Mouse (Mus musculus) testis, postnatal 14 days (tissue): ENCODE measurements around the gene Bend5.

ENCODE experiments used
- DNase-seq: peaks from one replicate; pipeline ENCODE4 v3.0.0; 2021; ENCODE audit warnings: low spot score

Bend5 gene

DNA sequence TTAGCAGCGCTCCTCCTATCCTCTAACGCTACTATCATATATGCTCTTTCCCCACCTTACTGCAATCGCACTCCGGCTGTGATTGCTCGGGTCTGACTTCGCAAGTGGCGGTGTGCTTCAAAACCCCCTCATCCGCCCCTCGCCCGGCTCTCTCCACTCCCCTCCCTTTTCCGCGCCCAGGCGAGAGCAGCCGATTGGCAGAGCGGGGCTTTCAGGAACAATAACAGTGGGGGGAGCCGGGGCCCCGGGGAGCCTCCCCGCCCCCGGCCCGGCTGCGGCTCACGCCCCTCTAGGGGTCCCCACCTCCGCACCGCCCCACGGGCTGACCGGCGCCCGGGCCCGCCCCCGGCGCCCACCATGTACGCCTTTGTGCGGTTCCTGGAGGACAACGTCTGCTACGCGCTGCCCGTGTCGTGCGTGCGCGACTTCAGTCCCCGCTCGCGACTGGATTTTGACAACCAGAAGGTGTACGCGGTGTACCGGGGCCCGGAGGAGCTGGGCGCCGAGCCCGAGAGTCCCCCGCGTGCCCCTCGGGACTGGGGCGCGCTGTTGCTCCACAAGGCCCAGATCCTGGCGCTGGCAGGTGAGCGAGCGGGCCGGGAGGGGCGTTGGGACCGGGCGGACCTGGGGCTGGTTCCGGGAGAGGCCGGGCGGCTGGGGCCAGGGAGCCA lies at the start of gene Bend5:
Bend5 (plus strand) TSS at position 189 of the 671 bp plus-strand sequence.
- peak; percentile 83 for DNase-seq

DNA sequence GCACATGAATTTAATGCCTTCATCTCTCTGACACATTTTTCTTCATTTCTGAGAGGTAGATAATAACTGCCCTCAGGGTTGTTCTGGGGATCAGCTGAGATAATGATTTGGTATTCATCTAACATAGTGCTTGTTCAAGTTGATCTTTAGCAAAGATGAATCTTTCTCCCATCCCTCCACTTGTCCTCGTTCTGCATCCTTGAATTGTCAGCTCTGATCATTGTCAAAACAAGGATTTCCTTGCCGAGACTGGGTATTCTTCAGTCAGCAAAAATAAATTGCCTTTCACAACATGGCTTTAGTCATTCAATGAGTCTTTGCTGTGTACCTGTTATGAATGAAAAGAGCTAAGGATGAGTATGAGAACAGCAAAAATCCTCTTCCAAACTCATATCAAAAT lies 47.0 kb upstream of the Bend5 start:
- DNase-seq: no peak

DNA sequence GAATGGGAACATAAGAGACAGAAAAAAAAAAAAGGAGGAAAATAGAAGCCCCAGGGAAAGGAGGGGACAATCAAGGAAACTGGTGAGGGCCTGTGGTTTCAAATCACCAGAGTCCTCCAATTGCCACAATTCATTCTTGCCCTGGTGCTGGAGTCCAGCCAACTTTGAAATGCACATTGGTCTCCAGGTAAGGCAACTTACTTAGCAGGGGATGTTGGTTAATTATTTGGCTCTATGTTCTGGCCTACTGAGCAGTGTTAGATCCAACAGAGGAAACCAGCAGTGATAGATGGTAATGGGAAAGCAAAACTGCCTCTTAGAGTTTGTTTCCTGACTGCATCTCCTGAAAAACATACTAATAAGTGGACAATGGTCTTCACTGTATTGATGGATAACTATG lies 37.6 kb upstream of the Bend5 start:
- no peak for DNase-seq

DNA sequence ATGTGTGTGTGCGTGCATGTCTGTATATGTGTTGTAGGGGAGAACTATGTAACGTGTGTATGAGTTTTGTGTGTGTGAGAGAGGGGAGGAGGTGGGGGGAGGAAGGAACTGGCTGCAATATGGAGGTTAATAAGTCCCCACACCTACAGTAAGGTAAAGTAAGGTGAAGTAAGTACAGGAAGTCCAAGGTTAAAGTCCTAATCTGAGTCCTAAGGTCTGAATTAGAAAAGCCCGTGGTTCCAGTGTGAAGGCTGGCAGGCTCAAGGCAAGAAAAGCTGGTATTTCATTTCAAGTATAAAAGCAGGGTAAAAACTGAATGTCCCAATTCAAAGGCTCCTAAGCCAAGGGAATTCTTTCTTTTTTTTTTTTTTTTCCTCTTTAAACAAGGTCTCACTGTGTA lies 36.7 kb upstream of the Bend5 start:
- no peak for DNase-seq

DNA sequence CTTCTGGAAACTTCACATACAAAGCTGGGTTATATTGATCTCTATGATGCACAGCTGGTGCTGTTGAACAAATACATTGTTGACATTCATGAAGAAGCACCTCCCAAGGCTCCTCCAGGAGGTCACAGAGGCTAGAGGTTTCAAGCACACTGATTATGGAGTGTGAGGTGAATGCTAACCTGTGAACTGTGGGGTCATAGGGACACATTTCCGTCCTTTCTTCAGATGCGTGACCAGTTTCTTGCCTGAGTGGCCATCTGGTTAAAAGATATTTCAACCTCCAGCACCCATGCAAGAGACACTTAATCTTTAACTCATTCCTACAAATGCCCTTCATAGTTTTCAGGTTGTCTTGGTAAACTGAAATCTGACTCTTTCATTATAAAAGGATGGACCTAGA lies 31.7 kb upstream of the Bend5 start:
- no peak for DNase-seq

DNA sequence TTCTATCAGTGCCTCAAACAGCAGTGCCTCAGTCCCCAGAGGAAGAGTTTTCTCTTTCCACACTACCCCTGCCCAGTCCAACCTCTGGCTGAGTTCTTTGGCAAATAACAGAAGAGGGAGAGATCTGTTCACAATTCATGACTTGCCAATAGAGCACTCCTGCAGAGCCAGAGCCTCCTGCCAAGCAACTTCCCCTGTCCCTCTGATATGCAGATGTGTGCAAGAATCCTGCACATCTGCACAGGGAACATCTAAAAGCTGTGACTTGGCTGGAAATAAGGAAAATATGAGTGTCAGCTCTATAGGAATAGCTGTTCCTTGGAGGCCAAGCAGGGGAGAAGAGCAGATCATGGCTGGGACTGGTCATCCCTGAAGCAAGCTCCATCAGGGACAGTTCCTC lies 24.1 kb upstream of the Bend5 start:
- DNase-seq: no peak

DNA sequence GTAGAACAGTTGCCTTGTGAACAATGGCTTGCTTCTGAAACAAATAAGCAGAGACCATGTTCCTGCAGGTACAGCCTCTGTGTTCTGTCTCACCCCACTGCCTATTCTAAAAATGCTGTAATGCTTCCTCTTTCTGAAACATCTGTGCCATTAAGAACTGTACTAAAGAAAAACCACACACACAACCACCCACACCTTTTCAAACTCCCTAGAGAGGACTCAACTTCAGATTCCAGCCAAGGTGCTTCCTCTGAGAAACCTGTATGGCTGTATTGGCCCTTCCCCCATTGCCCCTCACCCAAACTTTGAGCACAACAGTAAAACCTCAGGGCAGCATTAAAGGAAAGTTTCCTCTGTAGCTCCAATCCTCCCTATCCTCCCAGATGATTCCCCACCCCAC lies 15.0 kb upstream of the Bend5 start:
- no peak for DNase-seq

DNA sequence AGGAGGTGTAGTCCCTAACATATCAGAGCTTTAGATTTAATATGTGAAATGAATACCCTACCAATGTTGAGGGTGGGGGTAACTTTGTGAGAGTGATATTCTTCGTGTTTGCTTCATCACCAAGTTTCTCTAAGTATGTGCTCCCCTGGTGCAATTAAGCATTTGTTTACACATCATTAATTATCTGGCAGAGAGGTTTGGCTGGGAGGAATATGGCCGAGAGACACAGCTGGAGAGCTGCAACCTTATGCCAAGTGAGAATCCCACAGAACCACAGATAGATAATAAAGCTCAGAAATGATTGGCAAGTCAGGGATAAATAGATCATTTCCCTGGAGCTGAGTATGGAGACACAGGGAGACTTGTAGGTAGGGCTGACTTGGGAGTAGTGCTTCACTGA lies 14.1 kb upstream of the Bend5 start:
- no peak for DNase-seq

DNA sequence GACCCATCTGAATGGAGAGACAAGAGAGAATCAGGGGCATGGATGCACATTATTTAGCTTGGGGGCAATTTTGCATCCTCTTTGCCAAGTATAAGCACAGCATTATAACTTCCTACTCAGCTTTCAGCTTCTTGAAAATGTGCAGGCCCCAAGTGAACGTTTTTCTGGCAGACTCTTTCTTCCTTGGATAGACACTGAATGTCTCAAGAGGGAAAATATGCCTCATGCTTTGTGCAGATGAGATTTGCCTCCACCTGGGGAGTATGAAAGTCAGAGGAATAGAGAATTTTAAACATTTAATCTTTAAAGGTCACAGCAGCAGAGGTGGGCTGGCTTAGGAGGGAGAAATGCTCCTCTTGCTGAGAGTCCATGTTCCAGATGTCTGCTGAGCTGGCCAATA lies 11.6 kb upstream of the Bend5 start:
- DNase-seq: no peak

DNA sequence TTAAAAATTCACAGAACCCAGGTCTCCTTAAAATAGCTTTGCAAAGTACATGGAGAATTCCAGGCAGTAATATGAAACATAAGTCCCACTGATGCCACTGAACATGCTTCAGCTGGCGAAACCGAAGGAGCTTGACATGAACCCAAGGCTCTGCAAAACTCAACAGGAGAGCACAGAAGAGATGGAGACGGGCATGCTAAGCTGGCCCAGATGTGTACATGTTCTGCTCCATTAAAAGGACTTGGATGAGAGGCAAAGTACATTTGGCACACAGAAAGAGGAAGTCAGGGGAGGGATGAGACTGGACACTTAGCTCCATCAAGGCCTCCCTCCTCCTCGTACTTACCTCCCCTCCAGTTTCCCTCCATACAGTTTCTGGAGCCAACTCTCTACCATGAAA lies 4.1 kb upstream of the Bend5 start:
- no peak for DNase-seq

DNA sequence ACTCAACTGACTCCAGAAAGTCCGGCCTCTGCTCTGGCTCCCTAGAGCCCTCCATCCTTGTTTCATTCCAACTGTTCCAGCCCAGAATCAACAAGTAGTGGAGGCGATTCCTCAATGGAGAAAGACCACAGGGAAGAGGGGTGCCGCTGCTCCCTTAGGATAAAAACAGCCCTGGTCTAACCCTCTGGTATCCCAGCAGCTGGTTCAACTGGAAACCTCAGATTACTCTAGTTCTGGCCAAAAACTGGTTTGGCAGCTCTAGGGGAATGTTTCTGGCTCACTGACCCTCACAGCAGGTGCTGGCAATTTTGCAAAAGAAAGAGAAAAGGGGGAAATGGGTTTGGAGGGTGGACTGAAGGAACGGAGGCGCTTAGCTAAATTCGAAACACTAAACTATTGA lies 407 bp upstream of the Bend5 start:
- no peak for DNase-seq

DNA sequence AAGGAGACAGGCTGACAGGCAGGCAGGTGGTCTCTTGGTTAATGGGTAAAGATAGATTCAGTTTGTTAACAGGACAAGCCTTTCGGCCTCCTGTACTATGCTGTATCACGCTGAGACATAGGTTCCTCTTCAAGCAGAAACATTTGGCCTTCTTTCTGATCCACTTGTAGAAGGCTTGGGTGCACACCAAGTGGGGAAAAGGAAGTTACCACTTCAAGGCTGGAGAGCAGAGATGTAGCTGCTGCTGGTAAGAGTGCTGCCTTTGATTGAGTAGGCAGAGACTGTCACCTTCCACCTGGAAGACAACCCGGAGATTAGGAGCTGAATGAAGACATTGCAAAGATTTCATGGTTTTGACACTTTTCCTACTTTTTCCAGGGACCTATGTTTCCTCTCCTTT lies 1.3 kb downstream of the Bend5 start:
- DNase-seq: no peak

DNA sequence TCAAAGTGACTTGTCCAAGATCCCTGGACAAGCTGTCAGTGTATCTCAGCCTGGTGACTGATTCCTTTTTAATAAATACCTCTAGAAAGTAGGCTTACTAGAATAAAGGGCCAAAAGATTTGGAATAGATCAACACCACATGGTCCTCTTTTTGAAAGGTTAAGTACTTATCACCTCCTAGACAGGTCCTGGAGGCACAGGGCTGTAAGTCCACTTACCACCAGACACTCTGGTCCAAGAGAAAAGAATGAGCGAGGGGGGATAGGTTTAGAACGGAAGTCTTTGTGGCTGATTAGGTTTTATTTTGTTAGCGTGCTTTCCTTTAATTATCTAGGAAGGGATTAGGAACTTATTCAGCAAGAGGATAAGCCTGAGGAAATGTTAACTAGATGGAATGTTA lies 1.7 kb downstream of the Bend5 start:
- no peak for DNase-seq

DNA sequence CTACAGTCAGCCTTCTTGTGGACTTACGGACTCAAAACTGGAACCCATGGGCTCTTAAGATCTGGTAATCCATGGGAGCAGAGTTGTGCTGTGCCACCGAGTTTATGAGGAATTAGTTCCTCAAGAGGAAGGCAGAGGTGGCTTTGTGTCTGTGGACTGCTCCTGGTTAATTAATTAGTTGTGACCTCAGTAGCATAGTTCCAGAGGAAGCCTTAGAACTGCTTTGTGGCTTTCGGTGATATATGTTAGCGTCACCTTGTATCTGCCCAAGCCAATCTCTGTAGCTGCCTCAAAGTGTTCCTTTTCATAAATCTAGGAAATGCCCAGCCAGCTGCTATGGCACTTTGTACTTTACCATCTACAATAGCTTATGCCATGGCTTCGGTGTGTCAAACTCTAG lies 2.9 kb downstream of the Bend5 start:
- no peak for DNase-seq

DNA sequence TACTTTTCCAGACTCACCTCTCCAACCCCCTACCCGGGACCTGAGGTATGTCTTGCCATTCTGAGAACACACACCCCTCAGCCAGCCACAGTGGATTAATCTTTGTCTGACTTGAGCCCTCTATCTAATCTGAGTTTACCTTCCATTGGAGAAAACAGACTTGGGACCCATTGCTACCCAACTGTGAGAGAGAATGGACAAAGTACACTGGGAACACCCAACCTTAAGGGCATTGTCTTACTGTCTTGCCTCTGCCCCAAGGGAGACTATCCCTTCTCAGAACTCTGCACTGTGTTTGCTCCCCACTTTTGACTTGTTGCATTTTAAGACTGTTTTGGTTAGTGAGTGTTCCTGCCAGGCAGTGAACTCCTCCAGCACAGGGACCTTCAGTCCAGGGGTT lies 4.7 kb downstream of the Bend5 start:
- no peak for DNase-seq

DNA sequence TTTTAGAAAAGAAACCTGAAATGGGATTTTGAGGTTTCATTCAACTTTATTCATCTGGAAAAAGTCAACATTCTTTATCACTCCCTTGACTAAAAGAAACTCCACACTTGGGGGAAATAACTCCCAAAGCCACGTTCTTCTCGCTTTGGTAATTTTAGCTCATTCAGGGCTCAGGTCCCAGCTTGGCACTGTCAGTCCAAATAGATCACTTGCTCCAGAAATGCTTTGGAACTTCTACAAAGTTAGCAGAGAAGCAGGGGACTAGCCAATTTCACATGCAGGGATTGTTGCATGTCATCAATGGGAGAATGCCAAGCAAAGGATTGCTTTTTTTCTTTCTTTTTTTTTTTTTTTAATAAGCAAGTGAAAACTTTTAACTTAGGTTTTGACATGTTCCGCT lies 5.2 kb downstream of the Bend5 start:
- no peak for DNase-seq

DNA sequence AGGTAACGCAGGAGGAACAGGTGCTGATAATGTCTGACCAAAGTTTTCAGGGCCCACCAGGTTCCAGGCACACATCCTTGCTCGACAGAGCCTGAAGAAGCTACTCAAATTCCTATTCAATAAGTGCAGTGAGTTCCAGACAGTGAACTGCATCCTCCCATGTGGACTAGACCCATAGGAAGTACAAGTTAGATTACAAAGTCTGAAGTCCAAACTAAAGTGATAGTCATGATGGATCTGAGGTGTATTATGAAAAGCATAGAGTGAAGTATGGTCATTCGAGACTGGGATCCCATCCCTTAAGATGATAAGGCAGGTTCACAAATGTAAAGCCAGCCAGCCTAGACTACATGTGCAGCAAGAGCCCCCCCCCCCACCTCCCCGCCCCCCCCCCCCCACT lies 6.1 kb downstream of the Bend5 start:
- DNase-seq: no peak

DNA sequence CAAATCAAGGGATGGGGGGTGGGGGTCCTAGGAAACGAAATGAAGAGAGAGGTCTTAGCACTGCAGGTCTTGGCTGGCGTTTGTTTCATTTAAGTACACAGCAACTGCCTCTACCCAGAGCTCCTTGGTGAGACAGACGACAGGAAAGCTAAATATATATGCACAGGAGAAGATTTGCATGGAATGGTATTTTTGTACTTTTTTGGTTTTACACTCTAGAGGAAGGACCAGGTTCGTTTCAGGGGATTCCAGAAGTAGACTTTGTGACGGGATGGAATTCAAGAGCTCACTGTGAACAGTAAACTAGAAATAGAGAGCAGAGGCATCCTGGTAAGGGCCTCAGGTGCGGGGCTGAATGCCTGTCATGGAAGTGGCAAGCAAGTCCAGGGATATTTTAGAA lies 7.0 kb downstream of the Bend5 start:
- no peak for DNase-seq

DNA sequence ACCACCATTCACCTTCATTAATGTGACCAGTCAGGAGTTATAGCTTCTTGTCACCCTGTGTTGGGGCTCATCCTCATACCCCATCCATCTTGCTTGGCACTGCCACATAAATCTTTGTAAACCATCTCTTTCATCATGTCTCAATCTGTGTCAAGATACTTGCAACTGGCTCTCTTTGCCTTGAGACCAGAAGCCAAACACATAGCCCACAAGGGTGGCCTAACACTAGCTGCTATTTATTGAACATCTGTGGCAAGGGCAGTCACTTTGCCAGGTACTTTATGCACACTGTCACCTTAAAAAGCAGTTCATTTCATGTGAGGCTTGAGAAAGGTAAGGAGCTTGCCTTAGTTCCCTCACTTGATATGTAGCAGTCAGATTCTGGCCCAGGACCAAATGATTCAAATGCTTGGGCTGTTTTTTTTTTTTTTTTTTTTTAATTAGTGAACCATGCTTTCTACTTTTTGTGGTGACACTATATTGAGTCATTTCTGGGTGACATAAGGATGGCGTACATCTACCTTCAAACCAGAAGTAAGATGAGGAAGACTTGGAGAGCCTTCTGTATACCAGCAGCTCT lies 9.7 kb downstream of the Bend5 start:
- no peak for DNase-seq

DNA sequence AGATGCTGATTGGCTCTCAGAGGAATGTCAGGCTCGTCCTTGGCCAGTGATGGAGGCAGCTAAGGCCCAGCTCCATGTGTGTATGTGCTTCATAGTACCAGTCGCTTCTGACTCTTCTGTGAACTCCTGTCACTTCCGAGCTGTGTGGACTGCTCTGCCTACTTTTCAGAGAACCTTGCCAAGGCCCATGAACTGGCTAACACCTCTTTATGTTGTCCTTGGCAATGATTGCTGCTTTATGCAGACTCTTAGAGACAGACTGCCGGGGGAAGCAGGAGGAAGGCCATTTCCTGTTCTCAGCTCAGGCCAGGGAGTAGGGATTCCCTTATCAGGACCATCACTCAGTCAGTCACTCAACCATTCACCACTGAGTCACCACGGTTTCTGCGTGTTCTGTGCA lies 10.4 kb downstream of the Bend5 start:
- DNase-seq: no peak

DNA sequence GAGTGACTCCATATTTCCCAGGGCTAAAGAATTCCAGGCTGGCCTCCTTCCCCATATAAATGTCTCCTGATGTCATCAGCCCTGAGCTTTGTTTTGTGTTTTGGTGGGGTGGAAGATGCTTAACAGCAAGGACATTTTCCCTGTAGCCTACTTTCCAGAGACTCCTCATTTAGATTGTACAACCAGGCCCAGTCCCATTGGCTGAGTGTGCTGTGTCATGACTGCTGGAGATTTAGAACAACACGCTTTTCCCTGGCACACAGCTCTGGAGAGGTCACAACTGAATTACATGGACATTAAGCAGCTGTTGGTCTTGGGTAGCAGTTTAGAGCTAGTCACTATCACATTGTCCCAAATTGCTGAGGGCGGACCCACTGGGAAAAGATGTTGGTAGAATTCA lies 16.4 kb downstream of the Bend5 start:
- DNase-seq: no peak

DNA sequence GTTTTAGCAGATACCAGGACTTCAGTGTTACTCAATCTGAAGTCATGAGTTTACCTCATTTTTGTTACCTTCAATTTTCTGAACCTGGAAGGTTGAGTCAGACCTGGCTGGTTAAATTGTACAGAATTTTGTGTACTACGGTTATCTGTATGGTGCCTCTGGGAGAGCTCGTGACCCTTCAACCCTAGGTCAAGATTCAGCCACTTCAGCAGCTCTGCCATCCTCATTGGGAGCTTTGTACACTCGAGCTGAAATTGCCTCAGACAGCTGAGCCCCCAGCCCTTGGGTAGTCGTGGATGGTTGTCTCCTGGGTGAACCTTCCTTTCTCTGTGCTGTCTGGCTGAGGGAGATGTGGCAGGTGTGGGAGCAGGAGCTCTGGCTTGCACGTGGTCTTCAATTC lies 17.2 kb downstream of the Bend5 start:
- DNase-seq: no peak

DNA sequence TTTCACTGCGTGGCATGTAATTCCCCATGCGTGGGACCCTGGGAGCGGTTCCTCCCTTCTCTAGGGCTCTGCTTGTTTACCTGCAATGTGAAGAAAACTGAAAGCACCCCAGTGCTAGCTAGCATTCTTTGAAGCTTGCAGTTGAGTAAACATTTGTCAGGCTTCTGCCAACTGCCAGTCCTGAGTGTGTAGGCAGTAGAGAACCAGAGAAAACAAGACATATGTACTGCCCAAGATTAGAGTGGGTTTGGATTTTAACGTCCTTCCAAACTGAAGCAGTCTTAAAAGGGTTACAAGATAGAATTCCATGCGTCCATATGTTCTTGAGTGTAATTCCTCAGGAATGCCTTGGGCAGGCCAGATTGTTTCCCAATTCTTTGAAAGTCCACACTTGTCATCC lies 17.6 kb downstream of the Bend5 start:
- no peak for DNase-seq

DNA sequence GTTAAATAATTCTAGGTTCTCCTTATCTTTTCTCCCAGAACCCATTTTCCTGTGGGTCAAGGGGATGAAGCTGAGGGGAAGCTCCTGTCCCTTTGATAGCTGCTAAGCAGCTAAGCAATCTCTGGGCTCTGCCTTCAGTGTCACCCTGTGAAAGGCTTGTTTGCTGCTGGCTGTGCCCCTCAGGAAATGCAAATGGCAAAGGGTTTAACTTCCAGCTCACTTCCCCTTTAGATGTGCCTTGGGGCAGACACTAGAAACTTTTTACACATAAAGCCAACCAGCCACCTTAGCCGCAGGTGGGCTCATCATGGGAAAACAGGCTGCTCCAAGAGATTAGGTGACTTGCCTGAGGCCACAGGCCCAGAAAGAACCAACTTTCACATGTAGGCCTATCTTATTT lies 26.9 kb downstream of the Bend5 start:
- no peak for DNase-seq
